Mouse (Mus musculus) cerebellum, postnatal 14 days (tissue): ENCODE results near the gene Dgkb.

Source experiments
- DNase-seq, 2 experiments: peaks; one replicate each; pipeline ENCODE4 v3.0.0; 2021; ENCODE audit warnings: mixed read lengths in 2 of 2

Gene Dgkb

DNA sequence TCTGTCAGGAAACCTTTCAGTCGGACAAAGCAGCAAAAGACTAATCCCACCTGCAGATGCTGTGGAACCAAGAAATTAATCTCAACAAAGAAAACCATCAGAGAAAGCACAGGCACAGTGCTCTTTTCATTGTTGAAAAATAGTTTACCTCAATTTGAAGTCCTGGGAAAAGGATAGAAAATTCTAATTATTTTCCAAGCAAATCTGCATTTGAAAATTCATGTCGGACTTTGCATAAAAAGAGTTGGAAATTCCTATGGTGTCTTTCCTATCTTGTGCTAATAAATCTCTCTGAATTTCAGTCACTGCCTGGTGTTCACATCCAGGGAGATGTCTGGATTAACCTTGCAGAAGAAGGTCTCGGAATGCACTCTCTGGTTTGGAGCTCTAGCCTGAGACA is at the start of gene Dgkb:
Gene Dgkb, plus strand, starts transcription at position 301 of the 400 bp plus-strand sequence.
- no peak for DNase-seq

DNA sequence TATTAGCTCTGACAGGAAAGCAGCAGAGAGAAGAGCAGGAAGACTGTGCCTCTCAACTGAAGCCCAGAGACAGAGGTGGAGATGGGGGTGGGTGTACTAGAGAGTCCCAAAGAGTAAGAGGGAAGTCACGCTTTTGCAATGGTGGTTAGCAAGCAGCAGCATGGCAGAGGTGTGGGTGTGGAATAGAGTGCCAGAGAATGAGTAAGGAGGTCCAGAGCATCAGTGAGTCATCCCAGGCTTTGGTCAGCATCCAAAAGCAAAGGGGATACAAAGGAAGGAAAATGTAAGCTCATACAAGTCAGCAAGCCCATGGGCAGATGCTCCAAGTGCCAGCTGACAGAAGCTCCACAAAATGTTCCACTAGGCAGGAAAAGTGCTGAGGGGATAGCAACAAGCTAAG is 47.7 kb upstream of the Dgkb start:
- peak in 1 of 2 experiments; percentile 5 for DNase-seq

DNA sequence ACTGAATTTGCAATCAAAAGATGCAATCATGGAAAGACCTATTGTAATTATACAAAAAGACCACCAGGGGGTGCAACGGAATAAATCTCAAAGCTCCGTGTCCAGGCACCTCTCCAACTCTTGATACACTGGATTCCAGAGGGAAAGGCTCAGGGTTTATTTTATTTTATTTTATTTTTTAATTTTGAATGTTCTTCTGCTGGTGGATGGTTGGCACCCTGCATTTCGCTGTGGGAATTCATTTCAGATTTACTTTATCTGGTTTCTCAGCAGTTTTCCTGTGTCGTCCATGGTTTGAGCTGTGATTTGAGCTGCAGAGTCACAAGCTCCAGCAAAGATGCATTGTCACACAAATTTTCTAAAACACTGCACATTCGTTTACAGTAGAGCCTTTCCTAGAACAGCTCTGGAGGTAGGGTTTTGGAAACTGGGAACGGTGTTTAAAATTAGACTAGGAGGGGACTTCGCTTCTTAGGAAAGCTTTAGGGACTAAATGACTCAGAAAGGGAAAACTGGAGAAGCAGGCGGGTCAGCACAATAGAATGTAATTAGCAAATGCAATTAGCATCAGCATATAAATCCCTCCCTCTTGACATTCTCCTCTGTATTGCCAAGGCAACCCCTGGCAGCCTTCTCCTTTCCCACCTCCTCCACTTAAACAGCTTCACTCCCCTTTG is 43.7 kb upstream of the Dgkb start:
- DNase-seq, result peak; percentile 71 to 74

DNA sequence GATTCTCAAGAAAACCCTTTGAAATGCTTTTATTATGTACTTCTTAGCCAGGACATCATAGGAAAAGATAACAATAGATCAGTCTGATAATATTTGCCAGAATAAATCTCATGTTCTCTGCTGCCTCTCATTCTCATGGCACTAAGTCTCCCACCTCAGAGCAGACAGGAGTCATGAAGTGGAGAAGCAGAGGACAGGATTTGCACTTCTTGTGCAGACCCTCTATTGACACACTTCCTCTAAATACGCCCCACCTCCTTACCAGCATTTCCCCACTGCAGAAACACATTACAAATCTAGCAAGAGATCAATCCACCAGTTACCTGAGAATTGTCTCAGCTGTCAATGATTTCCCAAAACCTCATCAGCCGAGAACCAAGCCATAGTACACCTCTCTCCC is 42.9 kb upstream of the Dgkb start:
- DNase-seq, result no peak

DNA sequence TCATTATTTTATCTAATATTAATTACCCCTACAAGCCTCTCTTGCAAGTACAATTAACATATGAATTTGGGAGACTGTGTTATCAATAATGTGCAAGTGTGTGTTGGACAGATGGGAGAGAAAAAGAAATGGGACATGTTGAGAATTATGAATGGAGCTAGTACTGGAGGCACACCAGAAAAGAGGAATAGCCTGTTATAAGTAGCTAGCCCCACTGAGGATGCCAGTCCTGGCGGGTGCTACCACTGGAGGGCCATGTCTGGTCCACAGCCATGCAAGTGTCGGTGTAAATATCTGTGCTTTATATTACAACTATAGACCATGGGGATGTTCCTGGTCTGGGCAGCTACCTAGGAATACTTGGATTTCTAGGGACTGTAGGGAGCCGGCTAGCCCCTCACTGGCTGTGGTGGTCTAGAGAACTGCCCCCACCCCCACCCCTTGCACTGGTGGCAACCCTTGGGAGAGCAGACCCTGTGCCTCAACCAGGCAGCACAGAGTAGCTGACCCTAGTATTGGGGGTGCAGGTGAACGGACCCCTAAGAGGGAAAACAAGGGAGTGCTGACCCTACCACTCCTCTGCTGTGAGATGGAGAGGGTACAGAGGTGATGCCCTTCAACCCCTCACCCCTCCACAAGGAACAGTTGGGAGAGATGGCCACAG is 21.1 kb upstream of the Dgkb start:
- no peak for DNase-seq

DNA sequence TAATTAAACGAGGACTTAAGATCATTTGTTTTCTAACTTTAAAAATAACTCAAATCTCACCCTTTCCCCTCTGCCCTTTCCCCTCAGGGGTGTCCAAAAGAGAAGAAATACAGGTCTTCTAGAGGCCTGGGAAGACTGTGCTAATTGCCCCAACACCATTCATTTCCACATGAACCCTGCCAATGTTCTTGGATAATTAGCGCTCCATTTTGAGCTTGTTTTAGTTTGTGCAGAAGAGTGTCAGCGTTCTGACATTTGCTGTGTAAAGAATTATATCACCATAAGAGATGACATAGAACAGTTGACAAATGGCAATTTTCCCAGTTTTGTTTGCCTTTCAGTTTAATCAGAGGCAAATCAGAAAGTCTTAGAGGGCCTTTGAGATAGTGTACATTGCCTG is 3.4 kb upstream of the Dgkb start:
- no peak for DNase-seq

DNA sequence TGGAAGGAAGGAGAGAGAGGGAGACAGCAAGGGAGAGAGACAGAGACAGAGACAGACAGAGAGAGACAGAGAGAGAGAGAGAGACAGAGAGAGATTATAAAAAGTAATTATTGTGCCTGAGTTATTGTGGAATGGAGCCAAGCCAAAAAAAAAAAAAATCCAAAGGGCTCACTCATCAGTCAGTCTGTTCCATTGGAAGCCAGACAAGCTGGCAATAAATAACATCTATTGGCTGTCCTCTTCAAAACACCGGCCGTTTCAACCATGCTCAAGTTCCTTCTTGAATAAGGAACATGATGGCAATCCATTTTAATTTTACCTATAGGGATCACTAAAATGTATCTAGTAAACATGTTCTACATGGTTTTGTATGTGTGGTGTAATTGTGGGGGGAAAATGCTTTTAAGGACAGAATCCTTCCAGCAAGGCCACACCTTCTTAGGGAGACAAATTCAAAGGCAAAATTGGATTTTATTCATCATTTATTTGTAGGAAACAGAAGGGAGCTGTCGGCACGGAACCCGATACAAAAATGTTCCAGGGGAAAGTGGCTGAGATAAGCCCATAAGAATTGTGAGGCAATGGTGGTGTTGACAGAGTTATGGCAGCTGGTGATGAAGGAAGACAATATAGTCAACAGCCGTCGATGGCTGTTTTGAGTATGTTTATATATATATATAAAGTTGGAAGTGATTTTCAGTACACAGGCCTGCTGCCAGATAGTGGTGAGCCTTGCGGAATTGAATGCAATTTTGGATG is 3.7 kb downstream of the Dgkb start:
- DNase-seq, result peak; percentile 27 to 60

DNA sequence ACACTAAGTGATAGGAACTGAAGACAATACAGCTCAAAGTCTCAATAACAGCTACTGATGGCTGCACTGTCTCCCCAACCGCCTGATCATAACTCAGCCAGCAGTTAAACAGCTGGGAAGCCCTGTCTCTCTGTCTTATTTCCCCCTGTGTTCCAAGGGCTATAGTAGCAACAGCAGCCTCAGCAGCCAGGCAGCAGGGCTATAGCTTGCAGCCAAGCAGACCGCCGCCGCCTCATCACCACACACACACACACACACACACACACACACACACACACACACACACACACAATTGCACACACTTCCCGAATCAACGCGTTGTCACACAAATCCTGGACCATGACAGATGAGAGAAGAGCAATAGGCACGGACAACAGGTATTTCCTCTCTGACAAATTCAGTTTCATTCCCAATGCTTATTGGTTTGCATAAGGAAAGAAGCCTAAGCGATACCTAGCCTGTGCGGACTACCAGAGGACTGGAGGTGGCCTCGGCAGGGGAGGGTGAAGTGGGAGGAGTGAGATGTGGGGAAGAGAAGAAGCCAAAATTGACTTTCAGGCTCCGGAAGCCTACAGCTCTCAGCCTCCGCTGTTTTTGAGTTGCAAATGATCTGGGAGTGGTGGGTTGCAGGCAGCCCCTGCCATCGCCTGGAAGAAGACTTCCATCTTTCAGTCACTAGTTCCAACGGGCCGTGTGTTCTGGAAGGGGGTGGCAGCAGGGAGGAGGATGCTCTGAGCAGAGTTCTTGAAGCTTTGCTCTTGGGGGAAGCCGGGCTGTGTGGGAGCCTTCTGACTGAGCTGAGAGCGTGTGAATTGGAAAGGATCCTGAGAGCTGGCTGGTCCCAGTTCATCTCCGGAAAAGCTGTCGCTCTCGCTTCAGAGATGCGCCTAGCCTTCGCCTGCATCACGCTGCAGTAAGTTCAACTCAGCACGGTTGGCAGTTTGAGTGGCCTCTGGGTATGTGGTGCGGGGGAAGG is 62.8 kb downstream of the Dgkb start:
- DNase-seq, result peak; percentile 50 to 66

DNA sequence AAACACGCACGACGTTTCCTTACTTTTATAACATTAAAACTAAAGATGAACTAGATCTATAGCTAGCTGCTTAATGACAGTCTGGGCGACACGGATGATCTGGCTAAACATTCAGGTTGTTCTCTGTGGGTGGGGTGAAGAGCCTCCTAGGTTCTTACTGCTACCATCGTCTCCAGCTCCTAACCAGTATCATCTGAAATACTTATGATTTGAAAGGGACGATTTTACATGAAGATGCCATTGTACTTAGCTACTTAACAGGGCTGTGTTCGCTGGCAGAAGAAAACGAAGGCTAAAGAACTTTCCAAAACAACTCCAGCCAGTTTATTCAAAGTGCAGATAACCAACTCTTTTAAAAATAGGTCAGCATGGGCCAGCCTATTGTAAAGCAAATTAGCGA is 63.9 kb downstream of the Dgkb start:
- peak in 1 of 2 experiments; percentile 16 for DNase-seq

DNA sequence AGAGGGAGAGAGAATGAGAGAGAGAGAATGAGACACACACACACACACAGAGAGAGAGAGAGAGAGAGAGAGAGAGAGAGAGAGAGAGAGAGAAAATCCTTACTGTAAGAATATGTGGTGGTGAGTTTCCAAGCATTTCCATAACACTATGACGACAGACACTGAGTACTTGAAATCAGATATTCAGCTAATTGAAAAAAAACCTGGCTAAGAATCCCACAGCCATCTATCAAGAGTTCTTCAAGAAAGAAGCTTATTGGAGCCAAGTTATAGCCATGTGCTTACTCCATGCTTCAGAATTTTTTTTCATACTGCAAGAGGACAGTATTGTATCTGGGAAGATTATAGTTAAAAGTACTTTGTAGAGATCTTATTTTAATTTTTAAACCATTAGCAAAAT is 65.3 kb downstream of the Dgkb start:
- no peak for DNase-seq

DNA sequence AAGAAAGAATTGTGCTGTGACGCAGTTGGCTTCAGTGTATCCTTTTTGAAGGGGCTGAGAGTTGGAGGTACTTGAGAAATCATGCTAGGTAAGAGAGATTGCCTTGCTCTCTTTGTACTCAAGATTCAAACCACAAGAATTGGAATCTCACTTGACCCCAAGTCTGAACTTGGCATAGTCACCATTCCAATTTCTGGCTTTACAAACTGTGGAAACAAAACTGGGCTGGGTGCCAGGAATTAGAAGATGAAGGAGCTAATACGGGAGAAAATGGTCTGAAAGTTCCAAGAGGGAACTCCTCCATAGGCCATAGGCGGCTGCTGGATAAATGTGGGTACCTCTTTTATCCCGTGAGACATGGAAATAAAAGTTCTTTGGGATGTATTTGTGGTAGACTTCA is 66.3 kb downstream of the Dgkb start:
- peak; percentile 5 for DNase-seq

DNA sequence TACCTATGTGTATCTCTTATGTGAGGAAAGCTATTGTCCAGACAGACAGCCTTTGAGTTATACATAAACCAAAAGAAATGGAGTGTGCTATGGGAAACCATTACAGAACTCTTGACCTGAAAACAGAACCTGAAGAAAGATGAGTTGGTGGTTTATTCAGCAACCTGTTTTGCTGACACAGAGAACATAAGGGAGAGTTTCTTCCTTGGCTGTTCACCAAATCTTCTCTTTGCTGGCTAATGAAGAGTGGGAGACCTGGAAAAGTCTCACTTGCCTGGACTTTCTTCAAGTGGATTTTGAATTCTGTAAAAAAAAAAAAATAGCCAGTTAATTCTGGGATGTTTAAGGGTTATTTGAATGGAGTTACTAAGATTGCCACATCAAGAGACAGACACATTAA is 71.1 kb downstream of the Dgkb start:
- no peak for DNase-seq

DNA sequence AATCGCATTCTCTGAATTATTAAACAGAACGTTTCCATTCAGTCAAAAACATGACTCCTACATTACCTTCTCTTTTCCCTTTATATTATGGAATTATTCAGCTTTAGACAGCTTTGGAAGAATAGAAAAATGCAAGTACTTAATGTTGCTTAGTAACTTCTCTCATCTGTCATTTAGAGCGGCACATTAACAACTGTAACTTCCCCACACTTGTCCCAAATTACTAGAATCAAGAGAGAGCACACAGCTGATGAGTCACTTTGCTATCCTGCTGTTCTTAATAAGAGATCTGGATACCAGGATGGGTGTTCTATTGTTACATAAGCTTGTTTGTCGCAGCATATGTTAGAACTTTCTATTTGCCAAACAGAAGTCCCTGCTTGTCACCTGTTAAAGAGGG is 71.9 kb downstream of the Dgkb start:
- no peak for DNase-seq

DNA sequence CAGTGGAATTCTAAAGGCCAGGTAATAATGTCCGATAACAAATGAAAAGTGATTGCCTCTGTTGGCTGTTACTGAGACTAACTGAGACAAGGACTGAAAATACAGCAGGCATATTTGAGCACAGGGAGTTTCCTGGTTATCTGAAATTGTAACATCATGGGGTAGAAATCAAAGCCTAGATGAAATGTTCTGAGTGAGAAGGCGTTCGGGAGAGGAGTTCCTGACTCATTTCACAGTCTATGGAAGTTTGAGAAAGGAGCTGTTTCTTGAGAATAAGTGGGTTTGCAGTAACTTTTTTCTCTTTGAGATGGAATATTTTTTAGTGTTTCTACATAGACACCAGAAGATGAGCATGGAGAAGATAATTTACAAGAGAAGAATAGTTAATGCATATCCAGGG is 73.8 kb downstream of the Dgkb start:
- DNase-seq, result no peak

DNA sequence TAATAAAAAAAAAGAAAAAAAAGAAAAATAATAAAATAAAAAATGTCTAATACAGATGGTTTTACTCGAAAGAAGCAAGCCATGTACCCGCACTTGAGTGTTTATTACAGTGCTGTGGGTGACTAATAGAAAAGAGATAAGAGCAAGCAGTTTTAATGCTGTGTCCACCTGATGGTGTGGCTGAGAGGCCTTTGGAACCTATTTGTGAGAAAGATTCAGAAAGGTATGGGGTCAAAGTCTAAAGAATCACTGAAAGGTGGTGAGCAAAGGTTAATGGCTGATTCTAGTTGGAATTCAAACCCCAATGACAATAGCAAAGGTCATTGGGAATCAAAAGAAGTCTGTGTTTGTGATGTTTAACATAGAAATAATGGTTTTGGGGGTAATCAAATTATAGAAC is 124.6 kb downstream of the Dgkb start:
- no peak for DNase-seq

DNA sequence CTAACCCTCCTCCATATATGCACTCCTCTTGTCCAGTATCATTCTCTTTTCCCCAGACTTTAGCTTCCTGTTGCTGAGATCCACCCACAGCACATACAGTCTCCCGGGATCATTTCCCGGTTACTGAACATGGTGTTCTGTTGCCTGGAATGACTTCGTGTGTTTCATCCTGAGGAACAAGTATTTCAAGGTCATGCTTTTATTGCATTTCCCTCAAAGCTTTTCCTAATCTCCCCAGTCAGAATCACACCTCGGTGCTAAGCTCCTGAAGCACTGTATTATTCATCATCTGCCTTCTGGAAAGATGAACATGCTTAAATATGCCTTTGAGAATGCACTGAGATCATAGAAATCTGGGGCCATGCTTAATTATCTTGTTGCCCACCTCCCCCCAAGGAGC is 138.7 kb downstream of the Dgkb start:
- no peak for DNase-seq

DNA sequence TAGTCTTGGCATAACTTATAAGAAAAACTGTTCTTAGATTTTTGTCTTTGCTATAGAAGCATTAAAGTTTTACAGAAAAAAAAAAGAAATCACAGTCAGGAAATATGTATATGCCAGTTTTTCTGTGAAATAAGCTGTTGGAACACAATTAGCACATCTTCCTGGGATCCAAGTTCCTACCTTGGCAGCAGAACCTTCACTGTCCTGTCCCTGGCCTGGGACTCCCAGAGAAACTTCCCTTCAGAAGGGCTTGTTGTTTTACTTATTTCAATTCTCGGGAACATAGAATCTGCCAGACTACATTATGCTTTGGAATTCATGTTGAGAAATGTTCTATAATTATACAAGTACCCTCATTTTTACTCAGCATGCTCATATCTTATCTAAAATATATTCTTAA is 154.0 kb downstream of the Dgkb start:
- DNase-seq, result no peak

DNA sequence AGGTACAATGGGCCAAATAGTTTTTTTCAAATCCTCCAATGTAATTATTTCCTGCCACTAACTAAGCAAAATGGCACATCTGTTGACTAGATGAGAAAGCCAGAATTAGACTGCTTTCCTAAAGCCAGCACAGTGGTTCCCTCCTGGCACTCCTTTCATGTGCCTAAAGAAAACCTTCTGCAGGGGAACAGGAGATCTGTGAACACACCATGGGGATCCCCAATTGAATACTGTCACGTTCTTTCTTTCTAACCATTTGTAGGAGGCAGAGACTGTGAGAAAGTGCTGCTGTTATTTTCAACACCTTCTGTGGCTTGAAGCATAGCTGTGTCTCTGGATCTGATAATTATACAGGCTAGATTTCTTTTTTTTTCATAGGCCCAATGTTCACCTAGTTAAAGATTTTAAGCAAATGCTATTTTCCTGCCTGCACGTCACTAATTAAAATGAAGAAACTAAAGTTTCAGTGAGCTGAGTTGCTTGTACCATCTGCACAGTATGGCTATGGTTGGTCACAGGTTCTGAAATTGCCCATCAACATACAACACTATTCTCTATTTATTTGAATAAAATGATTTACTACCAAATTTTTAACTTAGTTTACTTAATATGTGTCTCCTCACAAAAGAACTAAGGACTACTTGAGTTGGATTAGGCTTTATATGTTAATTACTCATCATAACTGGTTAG is 161.1 kb downstream of the Dgkb start:
- DNase-seq, result peak in 1 of 2 experiments; percentile 8

DNA sequence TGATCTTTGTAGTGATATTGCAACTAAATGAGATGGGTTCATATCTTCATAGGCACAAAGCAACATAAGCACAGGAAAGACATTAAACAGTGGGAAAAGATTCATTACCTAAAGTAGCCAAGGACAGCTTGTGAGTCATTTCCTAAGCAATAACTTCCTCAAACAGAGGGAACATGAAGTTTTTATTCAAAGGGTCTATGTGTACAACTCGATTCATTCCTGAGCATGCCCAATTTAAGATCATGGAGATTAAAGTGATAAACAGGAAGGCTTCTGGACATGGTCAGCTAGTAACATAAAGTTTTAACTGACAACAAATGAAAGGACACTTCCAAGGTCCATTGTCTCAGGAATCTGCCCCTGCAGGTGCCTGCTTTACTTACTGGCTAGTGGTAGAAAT is 167.8 kb downstream of the Dgkb start:
- DNase-seq, result no peak

DNA sequence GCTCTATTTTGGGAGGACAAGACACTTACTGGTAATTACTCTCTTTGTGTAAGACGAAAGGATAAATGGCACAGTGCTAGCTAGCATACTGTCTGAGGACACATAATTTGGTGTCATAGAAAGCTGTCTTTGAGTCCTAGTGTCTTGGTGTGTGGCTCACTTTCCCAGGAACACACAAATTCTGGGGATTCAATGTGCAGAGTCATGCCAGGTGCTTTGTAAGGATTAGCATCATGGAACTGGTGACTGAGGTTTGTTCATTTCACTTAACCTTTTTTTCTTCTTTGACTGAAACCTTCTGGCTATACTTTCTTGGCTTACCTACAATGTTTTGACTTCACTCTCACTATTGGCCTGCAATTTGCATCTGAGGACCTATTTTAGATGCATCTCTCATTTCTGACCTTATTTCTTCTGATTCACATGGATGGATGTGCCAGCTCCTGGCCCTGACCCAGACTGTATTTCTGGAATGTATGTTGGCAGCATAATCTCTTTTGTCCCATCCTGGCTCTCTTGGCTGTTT is 170.6 kb downstream of the Dgkb start:
- peak; percentile 74 to 80 for DNase-seq

DNA sequence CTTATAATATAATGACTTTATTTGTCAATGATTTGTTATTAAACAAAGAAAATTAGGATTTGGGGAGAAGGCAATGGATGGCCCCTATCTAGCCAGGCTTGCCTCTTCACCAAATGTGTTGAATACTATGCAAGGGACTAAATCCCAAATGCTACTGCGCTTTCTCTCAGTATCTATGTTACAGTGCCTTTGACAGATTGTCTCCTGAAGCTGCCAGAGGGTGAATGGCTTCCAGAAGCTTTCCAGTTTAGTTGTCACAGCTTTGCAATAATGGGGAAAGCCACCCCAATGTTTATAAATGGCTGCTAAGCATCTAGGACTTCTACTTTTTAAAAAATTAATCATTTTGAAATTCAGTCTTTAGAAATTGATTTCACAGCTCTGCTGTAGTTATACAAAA is 175.7 kb downstream of the Dgkb start:
- DNase-seq, result no peak

DNA sequence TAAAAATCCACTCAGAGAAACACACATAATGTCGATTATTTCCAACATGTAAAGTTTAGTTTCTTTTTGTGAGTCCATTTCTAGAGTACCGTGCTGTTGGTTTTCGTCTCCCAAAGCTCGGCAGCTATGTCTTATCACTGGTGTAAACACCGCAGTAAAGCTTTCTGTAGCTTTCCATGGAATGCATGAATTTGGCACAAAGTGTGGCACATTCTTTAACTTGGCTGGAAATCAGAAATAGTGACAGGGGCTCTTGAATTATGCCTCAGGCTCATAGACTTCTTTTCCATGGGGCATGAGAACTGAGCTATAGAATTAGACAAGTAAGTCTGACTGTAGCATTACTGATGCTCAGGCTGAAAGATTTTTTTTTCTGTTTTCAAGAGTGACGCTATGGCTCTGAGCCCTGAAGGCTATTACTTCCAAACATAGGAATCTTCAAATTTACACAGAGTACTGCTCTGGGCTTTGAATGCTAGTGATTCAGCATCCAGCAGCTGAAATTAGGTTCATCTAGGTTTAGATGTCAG is 179.0 kb downstream of the Dgkb start:
- DNase-seq, result no peak
